Mouse (Mus musculus) layer of hippocampus, postnatal 25 days (tissue): Measurements from ENCODE around the gene Fam110a. TPM values are rescaled to one million over a fixed set of nuclear protein-coding genes. Genes with fewer than 3 reads are reported as not detected.

ENCODE experiments used
- DNase-seq, 2 experiments: peaks; one replicate each; pipeline ENCODE4 v3.0.0; 2022; ENCODE audit warnings: mixed read lengths in 2 of 2, low spot score in 1 of 2; ENCODE audit errors: extremely low spot score in 1 of 2
- total RNA-seq, 2 experiments: library from RNA; stranded (reverse); gene quantifications; 2 replicates each; pipeline ENCODE4 v1.2.3; 2021

Gene Fam110a
- total RNA-seq = 1 to 10 TPM; 7.7 to 8.5 TPM

GRCm38 (mm10) chr2:151979470-151980354, at the start of gene Fam110a:
Fam110a (minus strand) TSS chr2:151980219.
- DNase-seq = peak; percentile 80 to 84

GRCm38 (mm10) chr2:152029252-152030082, 49.4 kb upstream of the Fam110a start:
- peak; percentile 81 to 97 for DNase-seq

- DNase-seq = no peak
Observed at GRCm38 (mm10) chr2:152024883-152025422, 44.9 kb upstream of the Fam110a start.

GRCm38 (mm10) chr2:152022022-152022421, 42.0 kb upstream of the Fam110a start:
- DNase-seq = no peak

GRCm38 (mm10) chr2:152020255-152020654, 40.2 kb upstream of the Fam110a start:
- DNase-seq = peak in 1 of 2 experiments; percentile 71

GRCm38 (mm10) chr2:152016666-152017065, 36.6 kb upstream of the Fam110a start:
- no peak for DNase-seq

- no peak for DNase-seq
Observed at GRCm38 (mm10) chr2:152015997-152016396, 36.0 kb upstream of the Fam110a start.

- no peak for DNase-seq
Observed at GRCm38 (mm10) chr2:152012701-152013100, 32.7 kb upstream of the Fam110a start.

- no peak for DNase-seq
Observed at GRCm38 (mm10) chr2:152012222-152012621, 32.2 kb upstream of the Fam110a start.

GRCm38 (mm10) chr2:152011724-152012123, 31.7 kb upstream of the Fam110a start:
- no peak for DNase-seq

- DNase-seq = no peak
Observed at GRCm38 (mm10) chr2:152010661-152011060, 30.6 kb upstream of the Fam110a start.

- DNase-seq = no peak
Observed at GRCm38 (mm10) chr2:152010251-152010650, 30.2 kb upstream of the Fam110a start.

- DNase-seq = no peak
Observed at GRCm38 (mm10) chr2:152009061-152009779, 29.2 kb upstream of the Fam110a start.

- peak; percentile 54 to 76 for DNase-seq
Observed at GRCm38 (mm10) chr2:152007783-152008182, 27.8 kb upstream of the Fam110a start.

GRCm38 (mm10) chr2:152002529-152002928, 22.5 kb upstream of the Fam110a start:
- DNase-seq = no peak

GRCm38 (mm10) chr2:152000735-152001134, 20.7 kb upstream of the Fam110a start:
- no peak for DNase-seq

GRCm38 (mm10) chr2:152000291-152000679, 20.3 kb upstream of the Fam110a start:
- no peak for DNase-seq

- no peak for DNase-seq
Observed at GRCm38 (mm10) chr2:151999669-152000290, 19.8 kb upstream of the Fam110a start.

- DNase-seq = no peak
Observed at GRCm38 (mm10) chr2:151998932-151999331, 18.9 kb upstream of the Fam110a start.

GRCm38 (mm10) chr2:151998505-151998899, 18.5 kb upstream of the Fam110a start:
- DNase-seq = no peak
